Mouse (Mus musculus) kidney, embryonic 16.5 days (tissue): ENCODE results near the gene Gm43302. TPM values are rescaled to one million over a fixed set of nuclear protein-coding genes. Genes with fewer than 3 reads are reported as not detected.
"Not testable (repeated sequence)": the region's sequence is repeated elsewhere in the genome, so short reads cannot be mapped to it uniquely, and the experiment has no call there.

ENCODE experiments used
- ATAC-seq: fragments of 200-750 bp; cut with Nextera tagmentation; 2 replicates; pipeline ENCODE4 v1.8.0; 2017; ENCODE audit warnings: moderate TSS enrichment; ENCODE audit not compliant: low FRiP score, low TSS enrichment
- H3K27ac ChIP-seq: fragments of 300-500 bp; sonication (generic); 2 replicates; pipeline ENCODE4 v1.5.1; 2014; ENCODE audit warnings: low read length
- H3K27me3 ChIP-seq: fragments of 300-500 bp; sonication (generic); 2 replicates; pipeline ENCODE4 v1.6.1; 2014; ENCODE audit warnings: low read length, control low read depth, mixed read lengths; ENCODE audit not compliant: insufficient read depth
- H3K36me3 ChIP-seq: fragments of 300-500 bp; sonication (generic); 2 replicates; pipeline ENCODE4 v1.6.1; 2014; ENCODE audit warnings: low read length, control low read depth, mixed read lengths; ENCODE audit not compliant: insufficient read depth
- H3K4me1 ChIP-seq: fragments of 300-500 bp; sonication (generic); 2 replicates; pipeline ENCODE4 v1.6.1; 2014; ENCODE audit warnings: low read length, control low read depth, mixed read lengths; ENCODE audit not compliant: insufficient read depth
- H3K4me2 ChIP-seq: fragments of 300-500 bp; sonication (generic); replicated peaks from 2 replicates; pipeline ENCODE4 v1.6.1; 2014; ENCODE audit warnings: low read depth, low read length
- H3K4me3 ChIP-seq: fragments of 300-500 bp; sonication (generic); 2 replicates; pipeline ENCODE4 v1.5.1; 2014; ENCODE audit warnings: mild to moderate bottlenecking, low read length
- H3K9ac ChIP-seq: fragments of 300-500 bp; sonication (generic); replicated peaks from 2 replicates; pipeline ENCODE4 v1.6.1; 2014; ENCODE audit warnings: low read length
- H3K9me3 ChIP-seq: fragments of 300-500 bp; sonication (generic); 2 replicates; pipeline ENCODE4 v1.6.1; 2016; ENCODE audit warnings: low read length, control low read depth
- WGBS: fragments of 180-500 bp; shearing (Covaris S2); extraction: QIAGEN DNeasy Blood & Tissue Kit; methylation state at CpG from one replicate; pipeline ENCODE4 v1.1.7; 2014; 5-methylcytosine and 5-hydroxymethylcytosine counted together
- polyA plus RNA-seq: library from polyadenylated mRNA; unstranded; fragments of >200 nt; fragmentation: Nextera tagmentation; extraction: Ambion mirVana; gene quantifications from 2 replicates; pipeline ENCODE4 v1.2.1, GENCODE M21; 2015

Gene Gm43302
- polyA plus RNA-seq, 1 experiment from 2014 or later, result not detected

DNA sequence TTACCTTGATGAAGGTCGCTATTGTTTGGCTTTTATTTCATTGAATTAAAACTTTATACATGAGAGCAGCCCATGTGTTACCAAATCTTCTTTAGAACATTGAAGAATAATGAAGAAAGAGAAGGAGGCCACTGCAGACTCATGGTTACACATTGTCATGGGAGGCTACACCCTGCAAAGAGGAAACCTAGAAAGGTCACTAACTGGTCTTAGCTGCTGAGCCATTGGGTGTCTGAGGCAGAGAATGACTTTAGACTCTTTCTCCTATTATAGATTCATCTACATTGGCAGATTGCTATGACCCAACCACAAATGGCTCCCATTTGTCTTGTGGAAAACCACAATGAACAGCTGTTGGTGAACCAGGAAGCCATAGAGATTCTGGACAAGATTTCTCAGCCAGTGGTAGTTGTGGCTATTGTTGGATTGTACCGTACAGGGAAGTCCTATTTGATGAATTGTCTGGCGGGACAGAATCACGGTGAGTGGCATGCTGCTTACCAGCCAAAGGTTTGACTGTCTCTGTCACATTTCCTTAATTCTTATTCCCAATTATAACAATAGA lies 92.6 kb downstream of the Gm43302 start:
- H3K27me3 ChIP-seq, H3K9me3 ChIP-seq, H3K4me3 ChIP-seq, H3K27ac ChIP-seq, H3K4me1 ChIP-seq, H3K9ac ChIP-seq, H3K36me3 ChIP-seq, ATAC-seq, H3K4me2 ChIP-seq: not testable (repeated sequence)
- 91% methylated on average over 4 of the region's 4 CpGs for WGBS

- not testable (repeated sequence) for H3K4me1 ChIP-seq, H3K4me3 ChIP-seq, H3K27ac ChIP-seq, ATAC-seq, H3K36me3 ChIP-seq, H3K9me3 ChIP-seq, H3K27me3 ChIP-seq, H3K9ac ChIP-seq, H3K4me2 ChIP-seq
- 94% methylated on average over 1 of the region's 1 CpGs for WGBS
These were observed 94.3 kb downstream of the Gm43302 start for GRCm38 (mm10) chr5:105199149-105199548.

GRCm38 (mm10) chr5:105197915-105198560 lies 95.5 kb downstream of the Gm43302 start:
- not testable (repeated sequence) for H3K4me2 ChIP-seq, H3K4me1 ChIP-seq, H3K27ac ChIP-seq, H3K4me3 ChIP-seq, H3K27me3 ChIP-seq, H3K36me3 ChIP-seq, H3K9ac ChIP-seq, H3K9me3 ChIP-seq, ATAC-seq

GRCm38 (mm10) chr5:105196308-105196707 lies 97.2 kb downstream of the Gm43302 start:
- 78% methylated on average over 5 of the region's 5 CpGs for WGBS
- H3K4me3 ChIP-seq, H3K27me3 ChIP-seq, ATAC-seq, H3K36me3 ChIP-seq, H3K4me2 ChIP-seq, H3K9ac ChIP-seq, H3K9me3 ChIP-seq, H3K27ac ChIP-seq, H3K4me1 ChIP-seq: not testable (repeated sequence)

DNA sequence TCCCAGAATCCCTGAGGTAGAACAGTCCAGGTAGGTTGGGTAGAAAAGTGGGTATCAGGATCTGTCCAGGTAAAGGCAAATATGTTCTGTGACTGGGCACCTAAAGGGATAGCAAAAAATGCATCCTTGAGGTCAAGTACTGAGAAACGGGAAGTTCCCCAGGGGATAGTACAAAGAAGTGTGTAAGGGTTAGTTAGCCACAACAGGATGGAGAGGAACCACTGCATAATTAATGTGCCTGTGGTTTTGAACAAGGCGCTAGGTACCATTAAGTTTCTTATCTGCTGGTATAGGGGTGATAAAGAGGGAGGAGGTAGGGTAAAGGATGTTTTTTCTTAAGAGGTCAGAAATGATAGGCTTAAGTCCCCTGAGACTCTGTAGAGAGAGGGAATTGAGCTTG lies 101.0 kb downstream of the Gm43302 start:
- H3K27me3 ChIP-seq, H3K4me3 ChIP-seq, ATAC-seq, H3K27ac ChIP-seq, H3K4me2 ChIP-seq, H3K9me3 ChIP-seq, H3K36me3 ChIP-seq, H3K4me1 ChIP-seq, H3K9ac ChIP-seq: not testable (repeated sequence)
- WGBS, result 74% methylated on average over 2 of the region's 2 CpGs

DNA sequence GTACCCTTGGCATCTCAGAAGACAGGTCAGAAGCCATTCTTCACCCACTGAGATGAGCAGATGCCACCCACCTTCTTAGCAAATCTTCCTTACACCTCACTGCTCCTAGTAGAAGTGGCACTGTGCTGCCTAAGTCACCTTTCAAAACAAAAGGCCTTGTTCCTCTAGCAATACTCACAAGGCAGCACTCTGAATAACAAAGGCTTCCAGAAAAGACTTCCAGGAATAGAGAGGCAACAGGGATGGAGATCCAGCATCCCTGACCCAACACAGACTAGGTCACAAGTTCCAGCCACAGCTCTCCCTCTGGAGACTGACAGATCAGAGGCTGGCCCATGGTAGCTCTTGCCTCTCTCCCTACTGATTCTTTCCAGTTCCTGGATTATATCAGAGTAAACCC lies 112.0 kb downstream of the Gm43302 start:
- no peaks in the 10 kb centered on the region for H3K4me1 ChIP-seq
- H3K36me3 ChIP-seq, result no peaks in the 10 kb centered on the region
- no peak overlapping the region for H3K9ac ChIP-seq
- H3K27me3 ChIP-seq, result no peaks in the 10 kb centered on the region
- no peak overlapping the region for H3K4me2 ChIP-seq
- H3K27ac ChIP-seq, result no peak overlapping the region
- no peak for ATAC-seq
- no peak overlapping the region for H3K4me3 ChIP-seq
- H3K9me3 ChIP-seq, result no peaks in the 10 kb centered on the region

Other genes starting within 250 kb of the Gm43302 start
- 2.3 and 2.9 TPM in 2 replicates for gene Gbp9, start 154.2 kb downstream of the Gm43302 start, polyA plus RNA-seq
- 0.54 and 0.59 TPM in 2 replicates for gene Gbp8, start 154.2 kb downstream of the Gm43302 start, polyA plus RNA-seq
- 0.37 and 0.86 TPM in 2 replicates for gene Gbp4, start 154.1 kb downstream of the Gm43302 start, polyA plus RNA-seq
- not detected in 2 replicates for gene Gbp10, start 54.2 kb downstream of the Gm43302 start, polyA plus RNA-seq
- 0.63 and 0.86 TPM in 2 replicates for gene Gbp6, start within 50 bp of the Gm43302 start, polyA plus RNA-seq
- 5.3 and 5.5 TPM in 2 replicates for gene Lrrc8b, start 122.1 kb upstream of the Gm43302 start, polyA plus RNA-seq
- gene Lrrc8c, start 225.7 kb upstream of the Gm43302 start, polyA plus RNA-seq, result 14.3 and 15.4 TPM in 2 replicates